Mouse (Mus musculus) liver, embryonic 15.5 days (tissue): ENCODE results near the gene Gm11562. TPM values are rescaled to one million over a fixed set of nuclear protein-coding genes. Genes with fewer than 3 reads are reported as not detected.

ENCODE experiments used
- ATAC-seq: fragments of 200-750 bp; cut with Nextera tagmentation; 2 replicates; pipeline ENCODE4 v1.8.0; 2017; ENCODE audit warnings: moderate number of reproducible peaks, mild to moderate bottlenecking, moderate library complexity; ENCODE audit not compliant: insufficient read depth
- H3K27ac ChIP-seq: fragments of 300-500 bp; sonication (generic); replicated peaks from 2 replicates; pipeline ENCODE4 v1.5.1; 2015; ENCODE audit warnings: mild to moderate bottlenecking, inconsistent platforms
- H3K27me3 ChIP-seq: fragments of 300-500 bp; sonication (generic); 2 replicates; pipeline ENCODE4 v1.6.1; 2015; ENCODE audit warnings: mild to moderate bottlenecking, inconsistent platforms
- H3K36me3 ChIP-seq: fragments of 300-500 bp; sonication (generic); replicated peaks from 2 replicates; pipeline ENCODE4 v1.6.1; 2015; ENCODE audit warnings: moderate library complexity, mild to moderate bottlenecking, inconsistent platforms
- H3K4me1 ChIP-seq: fragments of 300-500 bp; sonication (generic); replicated peaks from 2 replicates; pipeline ENCODE4 v1.6.1; 2015; ENCODE audit warnings: inconsistent platforms
- H3K4me2 ChIP-seq: fragments of 300-500 bp; sonication (generic); 2 replicates; pipeline ENCODE4 v1.6.1; 2015; ENCODE audit warnings: moderate library complexity, mild to moderate bottlenecking, inconsistent platforms
- H3K4me3 ChIP-seq: fragments of 300-500 bp; sonication (generic); replicated peaks from 2 replicates; pipeline ENCODE4 v1.5.1; 2015; ENCODE audit warnings: mild to moderate bottlenecking, inconsistent platforms
- H3K9ac ChIP-seq: fragments of 300-500 bp; sonication (generic); 2 replicates; pipeline ENCODE4 v1.6.1; 2015; ENCODE audit warnings: moderate library complexity, mild to moderate bottlenecking, inconsistent platforms
- H3K9me3 ChIP-seq: fragments of 300-500 bp; sonication (generic); replicated peaks from 2 replicates; pipeline ENCODE4 v1.6.1; 2016; ENCODE audit warnings: inconsistent platforms
- WGBS: fragments of 180-500 bp; shearing (Covaris S2); methylation state at CpG from one replicate; pipeline ENCODE4 v1.1.7; 2015; ENCODE audit warnings: mixed read lengths; ENCODE audit not compliant: insufficient replicate concordance; 5-methylcytosine and 5-hydroxymethylcytosine counted together
- polyA plus RNA-seq: library from polyadenylated mRNA; unstranded; fragments of >200 nt; fragmentation: Nextera tagmentation; extraction: Ambion mirVana; gene quantifications from 2 replicates; pipeline ENCODE4 v1.2.1, GENCODE M21; 2015

The Gm11562 gene
- polyA plus RNA-seq, 1 experiment from 2014 or later: not detected

DNA sequence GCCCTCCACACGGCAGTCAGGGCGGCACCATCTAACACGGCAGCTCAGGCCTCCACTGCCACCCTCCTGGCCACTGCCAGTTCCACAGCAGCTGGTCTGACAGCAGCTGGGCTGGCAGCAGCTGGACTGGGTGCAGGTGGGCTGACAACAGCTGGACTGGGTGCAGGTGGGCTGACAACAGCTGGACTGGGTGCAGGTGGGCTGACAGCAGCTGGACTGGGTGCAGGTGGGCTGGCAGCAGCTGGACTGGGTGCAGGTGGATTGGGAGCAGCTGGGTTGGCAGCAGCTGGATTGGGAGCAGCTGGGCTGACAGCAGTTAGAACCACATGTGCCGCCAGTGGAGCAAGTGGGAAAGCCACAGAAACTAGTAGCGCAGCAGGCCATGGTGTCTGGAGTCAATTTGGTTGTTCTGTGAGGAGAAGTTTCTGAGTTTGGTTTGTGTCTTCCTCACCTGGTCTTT lies 37.0 kb downstream of the Gm11562 start, which contains the start of gene Krtap1-4:
Gene Krtap1-4 (minus strand): TSS at position 410 of the 460 bp plus-strand sequence.
- Histone ChIP-seq H3K27ac (no peak within 1 kb of the TSS), H3K4me3 (no peak within 1 kb of the TSS), H3K4me1 (no peaks in the 10 kb centered on the region), H3K27me3 (no peaks in the 10 kb centered on the region), H3K9me3 (no peaks in the 10 kb centered on the region), H3K9ac (no peak within 1 kb of the TSS), H3K4me2 (no peak within 1 kb of the TSS), H3K36me3 (no peaks in the 10 kb centered on the region)
- ATAC-seq: no peak
- 65% methylated on average over 5 of the region's 5 CpGs for WGBS

DNA sequence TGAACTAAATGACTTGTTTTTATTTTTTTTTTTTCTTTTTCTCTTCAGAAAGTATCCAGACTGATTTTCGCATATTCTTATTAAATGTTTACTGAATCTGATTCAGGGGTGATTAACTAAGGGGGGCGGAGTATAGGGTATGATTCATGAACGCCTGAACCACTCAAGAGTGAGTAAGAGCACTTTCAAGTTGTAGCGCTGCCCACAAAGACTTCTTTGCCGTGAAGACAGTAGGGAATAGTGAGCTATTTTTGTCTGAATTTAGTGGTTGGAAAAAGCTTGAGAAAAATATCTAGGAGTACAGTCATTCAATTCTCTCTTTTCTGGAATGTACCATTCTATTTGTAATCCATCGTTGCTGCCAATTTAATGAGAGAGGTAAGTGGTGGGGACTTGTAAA lies 38.7 kb downstream of the Gm11562 start:
- Histone ChIP-seq H3K36me3 (no peaks in the 10 kb centered on the region), H3K4me1 (no peaks in the 10 kb centered on the region), H3K4me2 (no peak overlapping the region), H3K9ac (no peak overlapping the region), H3K9me3 (no peaks in the 10 kb centered on the region), H3K27me3 (no peaks in the 10 kb centered on the region), H3K4me3 (no peak overlapping the region), H3K27ac (no peak overlapping the region)
- 67% methylated on average over 6 of the region's 6 CpGs for WGBS
- no peak for ATAC-seq

DNA sequence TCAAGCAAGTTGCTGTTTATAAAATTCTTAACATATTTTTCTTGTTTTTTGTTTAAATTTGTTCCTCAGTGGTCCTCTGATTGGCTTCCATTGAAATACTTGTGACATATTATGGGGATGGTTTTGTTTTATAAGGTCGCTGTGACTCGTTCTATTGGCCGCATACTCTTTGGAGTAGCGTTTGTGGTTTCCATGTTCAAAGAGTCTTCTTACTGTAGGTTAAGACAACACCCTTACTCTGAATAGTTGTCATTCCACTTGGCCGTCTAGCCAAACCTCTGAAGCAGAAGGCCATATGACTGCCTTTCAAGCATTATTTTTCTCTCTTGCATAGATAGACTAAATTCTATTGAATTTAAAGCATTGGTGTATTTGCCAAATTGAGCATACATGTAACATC lies 39.2 kb downstream of the Gm11562 start:
- ATAC-seq: no peak
- no peak overlapping the region for H3K9ac ChIP-seq
- H3K4me2 ChIP-seq: no peak overlapping the region
- H3K27ac ChIP-seq: no peak overlapping the region
- no peaks in the 10 kb centered on the region for H3K9me3 ChIP-seq
- no peaks in the 10 kb centered on the region for H3K36me3 ChIP-seq
- no peak overlapping the region for H3K4me3 ChIP-seq
- H3K27me3 ChIP-seq: no peaks in the 10 kb centered on the region
- H3K4me1 ChIP-seq: no peaks in the 10 kb centered on the region
- WGBS: 77% methylated on average over 5 of the region's 5 CpGs

GRCm38 (mm10) chr11:99580636-99581035 lies 39.6 kb downstream of the Gm11562 start, which contains the start of gene Krtap1-5:
Gene Krtap1-5, minus strand, starts transcription at chr11:99581016.
- Histone ChIP-seq H3K4me3 (no peak within 1 kb of the TSS), H3K9me3 (no peaks in the 10 kb centered on the region), H3K9ac (no peak within 1 kb of the TSS), H3K4me2 (no peak within 1 kb of the TSS), H3K36me3 (no peaks in the 10 kb centered on the region), H3K27me3 (no peaks in the 10 kb centered on the region), H3K4me1 (no peaks in the 10 kb centered on the region), H3K27ac (no peak within 1 kb of the TSS)
- 72% methylated on average over 6 of the region's 6 CpGs for WGBS
- no peak for ATAC-seq

DNA sequence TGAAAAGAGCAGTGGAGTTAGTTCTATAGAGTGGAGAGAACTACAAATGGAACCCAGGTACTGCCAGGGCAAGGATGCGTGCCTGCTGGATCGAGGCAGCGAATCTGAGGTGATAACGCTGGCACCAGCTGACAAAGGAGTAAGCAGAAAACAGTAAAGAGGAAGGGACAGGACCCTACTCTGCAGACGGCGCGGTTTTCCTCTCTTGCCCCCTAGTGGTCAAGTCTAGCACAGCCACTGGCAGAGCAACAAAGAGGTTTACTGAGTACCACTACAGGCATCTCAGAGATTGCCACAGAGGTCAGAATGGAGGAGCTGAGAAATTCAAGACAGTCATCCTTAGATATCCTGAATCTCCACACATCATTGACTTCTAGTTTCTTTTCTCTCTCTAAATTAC lies 46.1 kb downstream of the Gm11562 start:
- H3K27me3 ChIP-seq: no peaks in the 10 kb centered on the region
- no peak overlapping the region for H3K4me2 ChIP-seq
- no peak for ATAC-seq
- no peak overlapping the region for H3K9ac ChIP-seq
- H3K36me3 ChIP-seq: no peaks in the 10 kb centered on the region
- H3K4me1 ChIP-seq: no peaks in the 10 kb centered on the region
- WGBS: 0% methylated on average over 7 of the region's 7 CpGs
- H3K4me3 ChIP-seq: no peak overlapping the region
- no peak overlapping the region for H3K27ac ChIP-seq
- no peaks in the 10 kb centered on the region for H3K9me3 ChIP-seq

- H3K27ac ChIP-seq: no peak overlapping the region
- H3K36me3 ChIP-seq: no peaks in the 10 kb centered on the region
- no peaks in the 10 kb centered on the region for H3K27me3 ChIP-seq
- no peak overlapping the region for H3K4me3 ChIP-seq
- ATAC-seq: no peak
- H3K9me3 ChIP-seq: no peaks in the 10 kb centered on the region
- no peak overlapping the region for H3K4me2 ChIP-seq
- 44% methylated on average over 4 of the region's 4 CpGs for WGBS
- no peaks in the 10 kb centered on the region for H3K4me1 ChIP-seq
- H3K9ac ChIP-seq: no peak overlapping the region
These were observed 47.1 kb downstream of the Gm11562 start for GRCm38 (mm10) chr11:99573164-99573563.

Other genes starting within 250 kb of the Gm11562 start
- not detected in 2 replicates for gene Krt28, start 245.5 kb downstream of the Gm11562 start, polyA plus RNA-seq
- 2.1 and 3.1 TPM in 2 replicates for gene Krt10, start 231.1 kb downstream of the Gm11562 start, polyA plus RNA-seq
- not detected in 2 replicates for gene Krt12, start 198.2 kb downstream of the Gm11562 start, polyA plus RNA-seq
- 33.2 and 34.0 TPM in 2 replicates for gene Krt20, start 182.3 kb downstream of the Gm11562 start, polyA plus RNA-seq
- gene Krt23, start 127.3 kb downstream of the Gm11562 start, polyA plus RNA-seq: 1.0 and 1.2 TPM in 2 replicates
- gene Krt39, start 99.1 kb downstream of the Gm11562 start, polyA plus RNA-seq: not detected in 2 replicates
- gene Krt40, start 77.3 kb downstream of the Gm11562 start, polyA plus RNA-seq: not detected in 2 replicates
- not detected in 2 replicates for gene Krtap3-3, start 69.6 kb downstream of the Gm11562 start, polyA plus RNA-seq
- not detected in 2 replicates for gene Krtap3-2, start 63.6 kb downstream of the Gm11562 start, polyA plus RNA-seq
- not detected in 2 replicates for gene Gm11939, start 61.0 kb downstream of the Gm11562 start, polyA plus RNA-seq
- gene Krtap3-1, start 53.8 kb downstream of the Gm11562 start, polyA plus RNA-seq: not detected in 2 replicates
- gene Krtap1-5, start 39.4 kb downstream of the Gm11562 start, polyA plus RNA-seq: not detected in 2 replicates
- gene Krtap1-4, start 36.8 kb downstream of the Gm11562 start, polyA plus RNA-seq: not detected in 2 replicates
- gene Krtap1-3, start 29.1 kb downstream of the Gm11562 start, polyA plus RNA-seq: not detected in 2 replicates
- not detected in 2 replicates for gene Krtap9-3, start 22.3 kb downstream of the Gm11562 start, polyA plus RNA-seq
- not detected in 2 replicates for gene Gm11938, start 17.1 kb downstream of the Gm11562 start, polyA plus RNA-seq
- not detected in 2 replicates for gene Gm11937, start 10.2 kb downstream of the Gm11562 start, polyA plus RNA-seq
- gene Krtap2-4, start 5.6 kb downstream of the Gm11562 start, polyA plus RNA-seq: not detected in 2 replicates
- gene Krtap4-1, start 7.8 kb upstream of the Gm11562 start, polyA plus RNA-seq: not detected in 2 replicates
- not detected in 2 replicates for gene Krtap4-2, start 14.6 kb upstream of the Gm11562 start, polyA plus RNA-seq
- not detected in 2 replicates for gene Krtap4-7, start 23.7 kb upstream of the Gm11562 start, polyA plus RNA-seq
- not detected in 2 replicates for gene Gm11555, start 29.8 kb upstream of the Gm11562 start, polyA plus RNA-seq
- gene Gm11563, start 38.5 kb upstream of the Gm11562 start, polyA plus RNA-seq: not detected in 2 replicates
- not detected in 2 replicates for gene Krtap4-6, start 45.5 kb upstream of the Gm11562 start, polyA plus RNA-seq
- gene Gm14190, start 70.3 kb upstream of the Gm11562 start, polyA plus RNA-seq: not detected in 2 replicates
- not detected in 2 replicates for gene Gm14180, start 113.9 kb upstream of the Gm11562 start, polyA plus RNA-seq
- gene Gm11595, start 152.5 kb upstream of the Gm11562 start, polyA plus RNA-seq: not detected in 2 replicates
- gene Krtap4-8, start 160.3 kb upstream of the Gm11562 start, polyA plus RNA-seq: not detected in 2 replicates
- not detected in 2 replicates for gene Krtap4-9, start 164.8 kb upstream of the Gm11562 start, polyA plus RNA-seq
- gene Gm11596, start 173.0 kb upstream of the Gm11562 start, polyA plus RNA-seq: not detected in 2 replicates
- gene Gm11569, start 178.5 kb upstream of the Gm11562 start, polyA plus RNA-seq: not detected in 2 replicates
- not detected in 2 replicates for gene Gm11554, start 184.0 kb upstream of the Gm11562 start, polyA plus RNA-seq
- not detected in 2 replicates for gene Krtap4-13, start 189.5 kb upstream of the Gm11562 start, polyA plus RNA-seq
- not detected in 2 replicates for gene Gm11564, start 195.2 kb upstream of the Gm11562 start, polyA plus RNA-seq
- gene 2300003K06Rik, start 217.6 kb upstream of the Gm11562 start, polyA plus RNA-seq: not detected in 2 replicates
- gene Krtap4-16, start 231.2 kb upstream of the Gm11562 start, polyA plus RNA-seq: not detected in 2 replicates
- not detected in 2 replicates for gene Gm11568, start 237.5 kb upstream of the Gm11562 start, polyA plus RNA-seq
- not detected in 2 replicates for gene Gm11559, start 244.0 kb upstream of the Gm11562 start, polyA plus RNA-seq